9 mouse cellular contexts compared by ENCODE assay signal in genomic region chr13:51816559-51817041, GRCm38 (mm10). TPM values are rescaled to one million over a fixed set of nuclear protein-coding genes. Genes with fewer than 3 reads are reported as not detected.
DNase-seq lines count a peak whose midpoint lies in the region; ATAC-seq lines count a peak whose summit lies in the region.
"Had no signal": no experiment of that assay in that cellular context is flagged by ENCODE, and none has a peak within 500 bp of the region (broad histone marks: within the 10 kb centered on the region; RNA-seq: fewer than 3 reads in every experiment).

No protein-coding gene starts in this region.

- no peak overlapping the region for H3K9ac ChIP-seq in liver, embryonic 11.5 days (ENCODE audit: low read depth, low read length)
- H3K9ac ChIP-seq in hindbrain, embryonic 15.5 days = no peak overlapping the region
- H3K9ac ChIP-seq in midbrain, embryonic 13.5 days (replicated peaks) = no peak overlapping the region
- H3K9ac ChIP-seq in kidney, embryonic 16.5 days (replicated peaks; ENCODE audit: low read length) = no peak overlapping the region

- H3K27me3 ChIP-seq in liver, embryonic 11.5 days (replicated peaks; ENCODE audit: control insufficient read depth, insufficient read depth, low read length) = no peaks in the 10 kb centered on the region
- H3K27me3 ChIP-seq in hindbrain, embryonic 15.5 days = no peaks in the 10 kb centered on the region
- no peaks in the 10 kb centered on the region for H3K27me3 ChIP-seq in midbrain, embryonic 13.5 days
- no peaks in the 10 kb centered on the region for H3K27me3 ChIP-seq in kidney, embryonic 16.5 days (ENCODE audit: insufficient read depth, low read length)
- H3K27me3 ChIP-seq: Patski had no signal

- no peak overlapping the region for H3K4me2 ChIP-seq in liver, embryonic 11.5 days
- no peak overlapping the region for H3K4me2 ChIP-seq in hindbrain, embryonic 15.5 days
- H3K4me2 ChIP-seq in midbrain, embryonic 13.5 days (replicated peaks) = no peak overlapping the region
- H3K4me2 ChIP-seq in kidney, embryonic 16.5 days (replicated peaks; ENCODE audit: low read depth, low read length) = no peak overlapping the region

- no peaks in the 10 kb centered on the region for H3K36me3 ChIP-seq in liver, embryonic 11.5 days (ENCODE audit: control insufficient read depth, insufficient read depth, low read length)
- H3K36me3 ChIP-seq in hindbrain, embryonic 15.5 days = no peaks in the 10 kb centered on the region
- no peaks in the 10 kb centered on the region for H3K36me3 ChIP-seq in midbrain, embryonic 13.5 days
- H3K36me3 ChIP-seq in kidney, embryonic 16.5 days (ENCODE audit: insufficient read depth, low read length) = no peaks in the 10 kb centered on the region

- H3K9me3 ChIP-seq in liver, embryonic 11.5 days (ENCODE audit: control insufficient read depth, low read length) = no peaks in the 10 kb centered on the region
- H3K9me3 ChIP-seq in hindbrain, embryonic 15.5 days = no peaks in the 10 kb centered on the region
- H3K9me3 ChIP-seq in midbrain, embryonic 13.5 days = no peaks in the 10 kb centered on the region
- H3K9me3 ChIP-seq in kidney, embryonic 16.5 days (ENCODE audit: low read length) = no peaks in the 10 kb centered on the region

- no peak overlapping the region for H3K4me3 ChIP-seq in liver, embryonic 11.5 days (ENCODE audit: low read depth, low read length)
- no peak overlapping the region for H3K4me3 ChIP-seq in hindbrain, embryonic 15.5 days
- no peak overlapping the region for H3K4me3 ChIP-seq in midbrain, embryonic 13.5 days (replicated peaks)
- no peak overlapping the region for H3K4me3 ChIP-seq in kidney, embryonic 16.5 days (ENCODE audit: low read length)

- 74% methylated on average over 5 of the region's 5 CpGs for WGBS in liver, embryonic 11.5 days
- WGBS in hindbrain, embryonic 15.5 days = 38% methylated on average over 5 of the region's 5 CpGs
- 74% methylated on average over 5 of the region's 5 CpGs for WGBS in midbrain, embryonic 13.5 days
- WGBS in kidney, embryonic 16.5 days = 83% methylated on average over 5 of the region's 5 CpGs

- peaks cover 8% of the 10 kb centered on the region; the same call in 1 of the 2 replicates for H3K4me1 ChIP-seq in liver, embryonic 11.5 days (replicated peaks; ENCODE audit: control insufficient read depth, insufficient read depth, low read length)
- peaks cover 28% of the 10 kb centered on the region for H3K4me1 ChIP-seq in hindbrain, embryonic 15.5 days (replicated peaks)
- H3K4me1 ChIP-seq in midbrain, embryonic 13.5 days (replicated peaks) = peaks cover 34% of the 10 kb centered on the region
- H3K4me1 ChIP-seq in kidney, embryonic 16.5 days (ENCODE audit: insufficient read depth, low read length) = 0 out of 2 replicates have a peak, but pooled peaks cover 4% of the 10 kb centered on the region

- no peak for DNase-seq in liver, embryonic 11.5 days (ENCODE audit: low spot score)
- no peak for DNase-seq in liver
- DNase-seq in cerebellum, postnatal 25 days = peak; percentile 70 to 79
- no peak for DNase-seq in spleen, postnatal 10 days (ENCODE audit: low spot score in 2 of 2)
- DNase-seq in kidney, postnatal 14 days = no peak

- ATAC-seq in liver, embryonic 11.5 days (replicated peaks; ENCODE audit: low FRiP score) = peak; percentile 19; the same call in 1 of the 2 replicates
- peak; percentile 66 for ATAC-seq in hindbrain, embryonic 15.5 days (ENCODE audit: low FRiP score, low read depth)
- ATAC-seq in midbrain, embryonic 13.5 days = no peak
- ATAC-seq in kidney, embryonic 16.5 days (ENCODE audit: low FRiP score, low TSS enrichment) = no peak
- ATAC-seq: Patski had no signal

- no peak overlapping the region for H3K27ac ChIP-seq in liver, embryonic 11.5 days (ENCODE audit: low read depth, low read length)
- H3K27ac ChIP-seq in hindbrain, embryonic 15.5 days (replicated peaks) = peak overlapping the region; percentile 61
- H3K27ac ChIP-seq in midbrain, embryonic 13.5 days = peak overlapping the region; percentile 51; the same call in 1 of the 2 replicates
- no peak overlapping the region for H3K27ac ChIP-seq in kidney, embryonic 16.5 days (ENCODE audit: low read length)

RNA-seq across cellular contexts. Expression of gene Sema4d, which starts 23.1 kb away (rescaled TPM):
- 18.6 and 21.7 TPM in 2 replicates for polyA plus RNA-seq in liver, embryonic 11.5 days (2014; fragmentation: Nextera tagmentation; extraction: Ambion mirVana)
- 14.3 and 14.8 TPM in 2 replicates for polyA plus RNA-seq in hindbrain, embryonic 15.5 days (2015; fragmentation: Nextera tagmentation; extraction: Ambion mirVana)
- polyA plus RNA-seq in midbrain, embryonic 13.5 days (2015; fragmentation: Nextera tagmentation; extraction: Ambion mirVana) = 7.1 and 7.8 TPM in 2 replicates
- polyA plus RNA-seq in kidney, embryonic 16.5 days (2015; fragmentation: Nextera tagmentation; extraction: Ambion mirVana) = 28.8 and 29.0 TPM in 2 replicates

RNA-seq across cellular contexts. Expression of gene Gadd45g, which starts 29.9 kb away (rescaled TPM):
- 29.4 and 30.4 TPM in 2 replicates for polyA plus RNA-seq in liver, embryonic 11.5 days (2014; fragmentation: Nextera tagmentation; extraction: Ambion mirVana)
- polyA plus RNA-seq in hindbrain, embryonic 15.5 days (2015; fragmentation: Nextera tagmentation; extraction: Ambion mirVana) = 57.9 and 89.0 TPM in 2 replicates
- 203 and 222 TPM in 2 replicates for polyA plus RNA-seq in midbrain, embryonic 13.5 days (2015; fragmentation: Nextera tagmentation; extraction: Ambion mirVana)
- 45.8 and 48.5 TPM in 2 replicates for polyA plus RNA-seq in kidney, embryonic 16.5 days (2015; fragmentation: Nextera tagmentation; extraction: Ambion mirVana)

Comparison
In these comparisons a context has a peak if more than half of its experiments do, and no peak if none do; other contexts are left out.
1. ATAC-seq: peak in liver, embryonic 11.5 days (single experiment) and hindbrain, embryonic 15.5 days (single experiment); none in midbrain, embryonic 13.5 days (single experiment) and kidney, embryonic 16.5 days (single experiment).
2. DNase-seq: peak in cerebellum, postnatal 25 days (2 of 2); none in liver, embryonic 11.5 days (single experiment), liver (single experiment), spleen, postnatal 10 days (0 of 2) and kidney, postnatal 14 days (single experiment).
3. H3K27ac ChIP-seq: peak in hindbrain, embryonic 15.5 days (single experiment) and midbrain, embryonic 13.5 days (single experiment); none in liver, embryonic 11.5 days (single experiment) and kidney, embryonic 16.5 days (single experiment).